Mouse (Mus musculus) A20 (cell line): ENCODE measurements at regions not wholly inside any gene's neighbourhood (a gene's known extent, or its start where the extent isn't known, plus 50 kb on each side); places are given as distances from the start of the nearest gene placed in this dataset.
"Not testable (repeated sequence)": the region's sequence is repeated elsewhere in the genome, so short reads cannot be mapped to it uniquely, and the experiment has no call there.

Experiments used
- DNase-seq: peaks from one replicate; pipeline ENCODE4 v3.0.0-alpha.2; 2011; ENCODE audit warnings: low read depth, low spot score

DNA sequence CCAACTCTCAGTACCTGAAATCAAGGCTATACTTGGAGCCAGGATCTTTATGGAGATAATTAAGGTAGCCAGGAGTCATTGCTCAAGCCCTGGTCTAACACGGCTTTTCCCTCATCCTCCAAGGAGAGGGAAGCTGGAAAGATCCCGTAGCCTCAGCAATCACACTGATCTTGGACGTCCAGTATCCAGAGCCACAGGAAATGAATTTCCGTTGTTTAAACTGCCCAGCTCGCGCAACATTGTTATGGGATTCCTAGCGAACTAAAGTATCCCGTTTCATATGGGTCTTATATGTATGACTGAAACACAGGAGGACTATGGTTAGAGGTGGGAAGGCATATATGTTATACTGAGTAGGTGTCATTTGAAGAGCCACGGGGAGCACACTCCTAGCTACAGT is 126.3 kb upstream of the Lnx1 start:
- no peak for DNase-seq

DNA sequence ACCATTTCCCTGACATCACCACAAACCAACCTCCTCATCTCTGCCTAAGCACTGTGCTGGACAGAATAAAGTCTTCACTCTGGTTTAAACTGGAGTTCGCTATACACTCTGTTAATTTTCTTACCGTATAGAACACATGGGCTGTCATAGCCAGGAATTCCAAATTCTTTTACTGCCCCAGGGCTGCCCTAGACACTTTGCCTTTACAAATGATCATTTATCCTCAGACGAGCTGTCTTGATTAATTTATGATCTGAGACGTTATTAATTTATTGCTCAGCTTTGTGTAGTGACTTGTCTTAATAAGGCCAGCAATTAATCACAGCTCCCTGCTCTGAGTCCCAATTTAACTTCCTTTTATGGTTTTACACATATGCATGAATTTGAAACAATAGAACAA is 125.2 kb upstream of the Lnx1 start:
- no peak for DNase-seq

DNA sequence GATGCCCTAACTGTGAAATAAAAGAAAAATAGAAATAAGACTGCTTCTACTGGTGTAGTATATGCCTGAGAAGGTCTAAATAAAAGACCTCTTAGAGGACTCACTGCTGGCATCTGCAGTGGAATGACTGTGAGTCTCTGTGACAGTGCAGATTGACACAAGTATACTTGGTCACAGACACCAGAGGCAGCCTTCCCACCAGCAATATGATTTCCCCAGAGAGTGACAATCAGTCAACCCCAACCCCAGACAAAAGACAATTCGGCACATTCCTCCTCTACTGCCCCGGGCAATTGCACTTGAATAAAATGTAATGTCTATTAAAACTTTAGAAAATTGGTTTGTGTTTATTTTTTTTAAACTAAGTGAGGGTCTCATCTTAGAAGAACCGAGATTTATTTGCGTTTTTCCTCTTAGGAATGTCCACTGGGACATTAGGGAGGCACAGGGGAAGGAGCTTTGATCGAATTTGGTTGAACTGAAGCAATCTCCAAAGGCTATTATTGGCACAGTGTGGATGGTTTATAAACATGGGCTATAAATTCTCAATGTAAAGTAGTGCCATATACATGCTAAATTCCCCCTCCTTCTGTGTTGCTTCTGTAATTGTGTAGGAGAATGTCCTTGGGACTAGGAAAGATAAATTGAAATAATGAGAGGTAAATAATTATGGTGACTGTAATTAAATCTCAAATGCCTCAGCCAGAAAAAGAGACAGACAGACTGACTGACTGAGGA is 123.0 kb upstream of the Lnx1 start:
- no peak for DNase-seq

GRCm38 (mm10) chr5:74823719-74824118 is 121.0 kb upstream of the Lnx1 start:
- no peak for DNase-seq

DNA sequence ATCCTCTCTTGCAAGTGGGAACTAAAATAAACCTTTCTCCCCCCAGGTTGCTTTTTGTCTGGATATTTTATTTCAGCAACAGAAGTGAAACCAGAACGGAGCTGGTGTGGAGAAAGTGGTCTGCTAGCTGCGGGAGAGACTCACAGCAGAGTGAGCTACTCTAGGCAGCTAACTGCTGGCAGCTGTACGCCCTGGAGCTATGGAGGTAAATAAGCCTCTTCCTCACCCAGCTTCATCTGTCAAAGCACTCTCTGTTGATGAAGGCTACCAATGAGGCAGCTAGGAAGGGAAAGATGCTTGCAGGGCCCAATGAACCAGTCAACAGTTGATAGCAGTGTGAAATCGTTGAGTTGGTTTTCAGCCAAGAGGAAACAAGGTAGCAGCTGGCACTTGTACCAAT is 119.3 kb upstream of the Lnx1 start:
- no peak for DNase-seq

GRCm38 (mm10) chr5:74816523-74816922 is 113.8 kb upstream of the Lnx1 start:
- DNase-seq: no peak

- DNase-seq: no peak
These were observed 110.7 kb upstream of the Lnx1 start for GRCm38 (mm10) chr5:74813396-74813795.

DNA sequence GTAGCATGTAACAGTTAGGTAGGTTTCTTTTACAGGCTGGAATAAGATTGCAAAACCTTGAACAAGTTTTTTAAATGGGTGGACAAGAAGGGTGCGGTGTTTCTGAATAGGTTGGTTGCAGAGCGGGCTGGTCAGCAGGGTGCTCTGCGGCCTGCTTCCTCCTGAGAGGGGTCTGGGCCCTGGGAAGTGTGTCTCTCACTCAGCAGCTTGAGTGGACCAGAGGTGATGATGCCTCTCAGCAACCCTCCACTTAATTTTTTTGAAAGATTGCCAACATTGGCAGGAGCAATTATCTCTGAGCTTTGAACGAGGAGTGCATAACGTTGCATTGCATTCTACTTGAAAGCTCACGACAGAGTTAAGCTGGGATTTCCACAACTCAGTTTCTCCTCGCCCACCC is 108.3 kb upstream of the Lnx1 start:
- no peak for DNase-seq

GRCm38 (mm10) chr5:74807581-74808221 is 105.0 kb upstream of the Lnx1 start:
- no peak for DNase-seq

DNA sequence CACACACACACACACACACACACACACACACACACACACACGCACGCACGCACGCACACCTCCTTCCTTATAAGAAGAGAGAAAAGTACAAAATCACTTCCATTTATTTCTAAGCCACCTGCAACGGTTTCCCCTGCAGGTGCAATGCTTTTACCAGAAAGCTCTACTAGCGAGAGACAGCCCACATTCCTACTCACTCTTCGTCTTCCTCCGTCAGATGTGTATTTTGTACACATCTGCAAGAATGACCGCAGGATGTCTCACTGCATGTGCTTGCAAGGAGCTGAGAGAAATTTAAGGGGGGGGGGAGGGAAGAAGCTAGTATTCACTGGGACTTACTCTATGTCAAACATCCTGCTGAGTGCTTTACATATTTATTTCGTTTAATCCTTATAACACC is 99.2 kb upstream of the Lnx1 start:
- no peak for DNase-seq

DNA sequence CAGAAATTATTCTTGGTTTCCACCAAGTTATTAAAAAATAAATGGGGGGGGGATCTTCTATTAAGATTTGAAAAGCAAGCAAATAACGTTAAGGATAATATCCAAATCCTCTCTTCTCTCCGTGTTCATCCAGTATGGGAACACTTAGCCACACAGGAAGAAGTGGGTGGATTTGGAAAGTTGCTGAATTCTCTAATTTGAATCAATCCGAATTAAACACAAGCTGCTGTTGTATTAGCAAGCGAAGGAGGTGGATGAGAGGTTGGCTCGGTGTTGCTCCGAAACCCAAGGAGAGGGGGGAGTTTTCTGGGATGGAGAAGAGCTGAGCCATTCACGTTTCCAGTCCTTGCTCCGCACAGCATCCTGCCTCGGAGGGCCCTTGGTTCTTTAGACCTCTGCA is 97.6 kb upstream of the Lnx1 start:
- DNase-seq: no peak

GRCm38 (mm10) chr5:74796421-74797067 is 93.8 kb upstream of the Lnx1 start:
- peak; percentile 30 for DNase-seq

DNA sequence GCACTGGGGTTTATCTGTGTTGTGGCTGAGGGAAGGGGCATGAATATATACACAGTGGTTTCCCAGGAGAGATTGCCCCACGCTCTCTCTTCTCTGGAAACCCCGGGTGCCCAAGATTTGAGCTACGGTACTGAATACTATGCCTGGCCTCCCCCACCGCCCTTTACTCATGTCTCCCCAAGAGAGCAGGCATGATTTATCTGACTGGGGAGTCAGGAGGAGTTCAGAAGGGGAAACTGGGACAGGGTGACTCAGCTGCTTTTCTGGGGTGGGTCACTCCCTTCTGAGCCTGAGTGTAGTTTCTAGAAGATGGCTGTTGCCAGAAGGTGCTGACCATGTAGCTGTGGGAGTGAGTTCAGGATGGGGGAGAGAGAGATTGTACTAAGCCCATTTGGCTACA is 92.0 kb upstream of the Lnx1 start:
- no peak for DNase-seq

DNA sequence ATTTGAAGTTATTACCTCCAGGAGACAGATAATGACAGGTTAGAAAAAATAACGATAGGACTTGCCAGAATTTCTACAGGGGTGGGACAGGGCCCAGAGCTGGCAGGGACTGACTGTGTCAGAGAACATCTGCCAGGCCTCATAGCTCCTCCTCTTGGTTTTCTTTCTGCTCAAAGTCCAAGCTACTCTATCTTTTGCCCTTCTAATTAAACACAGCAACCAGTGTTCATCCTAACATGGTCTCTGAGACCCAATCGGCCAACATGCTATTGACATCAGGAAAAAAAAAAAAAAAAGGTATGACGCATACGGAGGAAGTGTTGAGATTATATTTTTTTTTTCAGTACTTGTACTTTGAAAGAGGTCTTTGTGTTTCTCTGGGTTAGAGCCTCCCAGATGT is 90.7 kb upstream of the Lnx1 start:
- DNase-seq: no peak

- no peak for DNase-seq
These were observed 90.2 kb upstream of the Lnx1 start for GRCm38 (mm10) chr5:74792936-74793335.

DNA sequence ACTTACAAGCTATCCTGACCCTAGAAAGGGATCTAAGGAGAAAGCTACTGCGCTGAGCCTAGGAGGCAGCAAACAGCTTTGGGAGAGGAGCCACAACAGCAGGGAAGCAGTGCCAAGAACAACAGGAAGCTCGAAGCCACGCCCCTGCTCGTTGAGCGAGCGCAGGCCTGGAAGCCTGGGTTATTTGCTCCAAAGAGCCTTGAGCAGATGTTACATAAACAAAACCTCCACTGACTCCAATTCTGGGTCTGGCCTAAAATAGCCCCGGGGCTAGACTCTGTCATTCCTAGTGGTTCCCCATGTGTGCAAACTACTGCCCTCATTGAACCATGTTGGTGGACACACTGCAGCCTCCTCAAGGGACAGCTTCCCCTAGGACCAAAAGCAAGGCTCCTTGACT is 89.6 kb upstream of the Lnx1 start:
- DNase-seq: no peak

GRCm38 (mm10) chr5:74790501-74790900 is 87.8 kb upstream of the Lnx1 start:
- not testable (repeated sequence) for DNase-seq

DNA sequence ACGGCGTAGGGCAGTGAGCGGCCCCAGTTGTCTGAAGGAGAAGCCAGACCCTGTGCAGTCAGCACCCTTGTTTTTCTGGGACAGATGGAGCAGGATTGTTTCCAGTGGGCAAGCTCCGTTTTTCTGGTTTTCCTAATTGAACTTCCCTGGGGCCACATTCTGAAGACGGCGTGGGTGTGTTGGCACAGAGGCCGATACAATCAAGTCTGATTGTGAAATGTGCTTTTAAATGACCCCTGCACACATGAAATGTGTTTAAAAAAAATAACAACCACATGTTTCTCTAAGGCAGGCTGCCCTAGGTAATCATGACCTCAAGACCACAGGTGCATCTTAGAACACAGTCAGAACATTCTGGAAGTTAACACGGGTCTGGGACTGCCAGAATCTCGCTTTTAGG is 81.2 kb upstream of the Lnx1 start:
- no peak for DNase-seq

GRCm38 (mm10) chr5:74778076-74778465 is 75.4 kb upstream of the Lnx1 start:
- no peak for DNase-seq

GRCm38 (mm10) chr5:74777381-74778075 is 74.8 kb upstream of the Lnx1 start:
- DNase-seq: no peak

DNA sequence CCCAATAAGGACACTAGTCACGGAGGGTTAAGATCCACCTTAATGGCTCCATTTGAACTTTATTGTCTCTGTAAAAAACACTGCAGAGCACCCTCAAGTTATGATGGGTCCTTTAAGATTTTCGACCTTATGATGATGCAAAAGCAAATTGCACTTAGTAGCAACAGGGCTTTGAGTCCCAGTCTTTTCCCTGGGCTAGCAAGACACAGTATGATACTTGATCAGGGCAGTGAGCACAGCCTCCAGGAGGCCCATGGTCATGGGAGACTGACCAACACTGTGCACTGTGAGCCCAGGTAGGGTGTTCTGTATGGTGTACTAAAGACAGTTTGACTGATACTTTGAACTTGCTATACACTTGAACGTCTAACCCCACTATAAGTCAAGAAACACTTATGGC is 73.4 kb upstream of the Lnx1 start:
- DNase-seq: no peak

DNA sequence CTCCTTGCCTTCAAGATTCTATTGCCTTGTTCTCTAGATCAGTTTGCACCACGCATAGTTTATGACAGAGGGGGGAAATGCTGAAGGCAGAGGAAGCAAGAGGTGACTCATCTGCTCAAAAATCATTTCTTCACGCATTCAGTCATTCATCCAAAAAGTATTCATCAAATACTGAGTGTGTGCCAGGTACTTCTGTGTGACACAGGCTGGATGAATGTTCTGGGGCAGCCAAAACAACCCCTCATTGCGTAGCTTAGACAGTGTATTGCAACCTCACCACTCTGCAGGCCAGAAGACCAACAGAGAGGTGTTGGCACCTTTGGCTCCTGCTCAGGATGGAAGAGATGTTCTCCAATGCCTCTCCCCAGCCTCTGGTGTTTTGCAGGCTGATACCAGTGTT is 72.9 kb upstream of the Lnx1 start:
- no peak for DNase-seq
